Mouse (Mus musculus) lung, postnatal 25 days (tissue): Measurements from ENCODE around the gene Snx15.
A peak's percentile ranks its signal among the peaks of the same experiment; 100 is the strongest.

ENCODE experiments used
- DNase-seq: peaks from one replicate; pipeline ENCODE4 v3.0.0; 2022; ENCODE audit warnings: low spot score

The Snx15 gene

DNA sequence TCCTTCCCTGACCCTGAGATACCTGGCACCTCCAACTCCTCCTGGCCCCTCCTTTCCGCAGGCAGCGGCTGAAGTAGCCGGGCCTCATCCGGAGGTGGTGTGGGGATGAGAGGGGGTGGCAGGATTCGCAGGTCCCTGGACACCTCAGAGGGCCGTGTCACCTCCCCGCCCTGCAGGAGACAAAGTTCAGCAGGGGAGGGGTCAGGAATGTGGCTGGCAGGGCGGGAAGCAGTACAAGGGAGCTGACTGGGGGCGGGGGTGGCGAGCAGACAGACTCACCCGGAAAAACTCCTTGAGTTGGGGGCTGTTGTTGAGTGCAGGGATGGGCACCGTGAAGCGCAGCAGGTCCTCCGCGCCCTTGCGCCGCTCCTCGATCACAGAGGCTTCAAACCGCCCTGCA, 6.3 kb downstream of the Snx15 start:
- DNase-seq: no peak

DNA sequence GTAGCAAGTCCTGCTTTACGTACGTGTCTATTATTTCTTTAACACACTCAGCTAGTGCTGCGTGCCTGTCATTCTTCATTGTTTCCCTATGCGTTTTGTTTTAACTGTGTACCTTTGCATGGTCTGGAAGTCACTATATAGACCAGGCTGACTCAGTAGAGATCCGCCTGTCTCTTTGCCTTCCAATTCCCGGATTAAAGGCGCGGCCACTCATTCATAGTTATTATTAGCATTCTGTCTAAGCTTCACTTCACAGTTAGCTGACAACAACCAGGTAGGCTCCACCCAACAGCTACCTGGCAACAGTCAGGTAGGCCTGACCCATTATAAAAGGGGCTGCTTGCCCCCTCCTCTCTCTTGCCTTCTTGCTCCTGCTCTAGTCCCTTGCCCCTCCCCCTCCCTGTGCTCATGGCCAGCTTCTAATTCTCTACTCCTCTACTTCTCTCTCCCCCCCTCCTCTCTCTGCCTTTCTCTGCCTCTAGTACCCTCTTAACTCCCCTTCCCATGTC, 9.4 kb downstream of the Snx15 start:
- no peak for DNase-seq

DNA sequence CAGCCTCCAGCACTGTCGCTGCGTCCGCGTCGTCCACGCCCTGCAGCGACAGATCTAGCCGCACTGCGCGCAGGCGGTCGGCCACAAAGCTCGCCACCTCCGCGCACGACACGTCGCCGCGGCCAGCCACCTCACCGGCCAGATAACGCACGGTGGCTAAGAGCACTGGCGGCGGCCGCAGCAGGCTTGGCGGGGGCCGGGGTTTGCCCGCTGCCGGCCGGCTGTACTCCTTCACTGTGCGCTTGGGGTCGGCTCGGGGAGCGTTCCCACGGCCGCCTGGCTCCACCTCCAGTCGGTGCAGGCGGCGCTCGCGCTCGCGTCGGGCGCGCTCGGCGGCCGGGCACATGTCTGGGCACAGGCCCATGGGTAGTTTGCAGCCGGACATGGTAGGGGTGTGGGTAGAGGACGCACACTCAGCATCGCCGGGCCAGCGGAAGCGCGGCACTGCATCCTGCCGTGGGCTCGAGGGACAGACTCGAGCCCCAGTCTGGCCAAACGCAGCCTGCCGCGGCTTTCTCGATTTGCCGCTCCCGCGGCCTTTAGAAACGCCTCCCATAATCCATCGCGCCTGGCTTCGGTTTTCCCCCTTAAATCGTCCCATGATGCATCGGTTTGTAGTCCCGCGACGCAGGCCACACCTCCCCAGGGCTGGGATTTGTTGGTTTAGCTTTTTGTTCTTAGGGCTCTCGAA, 10.0 kb downstream of the Snx15 start, which contains the start of gene Sac3d1:
Gene Sac3d1, minus strand, starts transcription at position 665 of the 691 bp plus-strand sequence.
- peak; percentile 92 for DNase-seq

- no peak for DNase-seq
These were observed 10.6 kb downstream of the Snx15 start for GRCm38 (mm10) chr19:6117346-6117985.

DNA sequence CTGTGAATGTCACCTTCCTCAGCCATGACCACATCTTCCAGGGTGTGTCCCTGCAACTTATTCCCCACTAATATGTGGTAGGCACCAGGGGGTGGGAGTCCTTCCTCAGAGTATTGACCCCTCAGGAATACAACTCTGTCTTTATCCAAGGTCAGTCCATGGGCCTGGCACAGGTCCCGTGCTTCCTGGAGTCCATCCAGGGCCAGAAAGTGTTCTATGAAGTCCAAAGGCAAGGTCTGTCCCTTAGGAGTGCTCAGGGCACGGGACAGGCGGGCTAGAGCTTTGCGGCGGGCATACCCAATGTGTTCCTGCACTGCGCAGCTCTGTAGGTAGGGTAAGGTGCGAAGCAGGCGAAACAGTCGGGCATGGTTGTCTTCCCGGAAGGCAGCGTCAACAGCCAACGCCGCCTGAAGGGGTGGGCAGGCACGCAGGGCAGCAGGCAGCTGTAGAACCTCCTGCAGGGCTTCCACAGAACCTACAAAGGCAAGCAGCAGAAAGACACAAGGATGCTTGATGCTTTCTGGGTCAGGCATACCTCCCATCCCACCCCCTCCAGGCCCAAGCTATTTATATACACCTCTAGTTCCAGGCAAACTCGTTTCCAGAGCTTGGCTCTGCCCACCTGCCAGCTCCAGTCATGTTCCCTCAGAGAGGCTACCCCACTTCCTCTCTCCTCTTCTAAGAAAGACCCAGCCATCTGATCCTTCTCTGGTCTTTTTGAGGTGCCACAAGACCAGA, 11.8 kb downstream of the Snx15 start:
- no peak for DNase-seq

- DNase-seq: no peak
These were observed 15.0 kb downstream of the Snx15 start for GRCm38 (mm10) chr19:6113116-6113515.

- DNase-seq: no peak
These were observed 22.5 kb downstream of the Snx15 start, which contains the start of gene Naaladl1 for GRCm38 (mm10) chr19:6105586-6105985. TSS of gene Naaladl1 (plus strand) at chr19:6105782.

DNA sequence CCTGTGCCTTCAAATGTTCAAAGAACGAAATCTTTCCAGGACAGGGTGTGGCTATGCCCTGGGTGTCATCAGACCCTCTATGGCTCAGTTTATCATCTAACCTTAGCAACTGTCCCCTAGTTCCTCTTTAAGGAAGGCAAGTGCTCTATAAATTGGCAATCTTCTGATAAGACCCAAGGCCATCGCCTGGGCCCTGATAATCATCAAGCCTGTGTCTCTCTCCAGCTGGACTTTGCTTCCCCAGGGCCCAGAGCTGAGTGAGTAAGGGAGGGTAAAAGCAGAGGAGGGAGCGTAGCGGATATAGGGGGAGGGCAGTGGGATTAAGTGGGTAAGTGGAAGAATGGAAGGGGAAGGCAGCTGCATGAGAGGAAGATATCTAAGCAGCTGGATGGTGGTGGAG, 23.6 kb downstream of the Snx15 start:
- no peak for DNase-seq

- DNase-seq: no peak
These were observed 25.8 kb downstream of the Snx15 start for GRCm38 (mm10) chr19:6102169-6102853.

DNA sequence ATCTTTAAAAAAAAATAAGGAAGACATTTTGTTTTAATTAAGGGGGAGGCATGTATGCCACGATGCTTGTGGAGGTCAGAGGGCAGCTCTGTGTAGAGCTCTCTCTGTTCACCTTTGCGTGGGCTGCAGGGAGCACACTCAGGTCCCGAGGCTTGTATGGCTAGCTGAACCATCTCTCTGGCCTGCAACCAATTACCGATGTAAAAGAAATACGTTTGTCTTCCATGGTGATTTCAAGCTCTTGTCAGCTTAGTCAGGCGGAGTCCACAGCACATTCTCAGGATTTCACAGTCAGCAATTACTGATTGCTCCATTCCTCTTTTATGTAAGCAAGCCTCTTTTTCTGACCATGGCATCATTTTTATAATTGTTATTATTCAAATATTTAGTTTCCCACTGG, 26.9 kb downstream of the Snx15 start:
- DNase-seq: no peak

DNA sequence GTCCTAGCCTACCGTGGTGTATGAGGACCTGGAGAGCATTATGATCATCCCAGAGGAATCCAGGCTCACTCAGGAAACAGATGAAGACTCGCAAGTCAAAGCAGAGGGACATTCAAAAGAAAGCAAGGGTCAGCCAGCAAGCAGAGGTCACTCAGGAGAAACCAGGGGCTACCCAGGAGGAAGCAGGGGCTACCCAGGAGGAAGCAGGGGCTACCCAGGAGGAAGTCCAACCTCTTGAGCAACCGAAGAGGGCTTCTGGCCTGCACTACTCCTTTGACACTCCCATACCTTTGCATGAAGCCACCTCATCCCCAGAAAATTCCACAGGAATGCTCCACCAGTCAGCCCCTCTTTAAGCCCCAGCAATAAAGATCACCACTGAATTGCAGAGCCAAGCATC, 30.3 kb downstream of the Snx15 start:
- DNase-seq: no peak

DNA sequence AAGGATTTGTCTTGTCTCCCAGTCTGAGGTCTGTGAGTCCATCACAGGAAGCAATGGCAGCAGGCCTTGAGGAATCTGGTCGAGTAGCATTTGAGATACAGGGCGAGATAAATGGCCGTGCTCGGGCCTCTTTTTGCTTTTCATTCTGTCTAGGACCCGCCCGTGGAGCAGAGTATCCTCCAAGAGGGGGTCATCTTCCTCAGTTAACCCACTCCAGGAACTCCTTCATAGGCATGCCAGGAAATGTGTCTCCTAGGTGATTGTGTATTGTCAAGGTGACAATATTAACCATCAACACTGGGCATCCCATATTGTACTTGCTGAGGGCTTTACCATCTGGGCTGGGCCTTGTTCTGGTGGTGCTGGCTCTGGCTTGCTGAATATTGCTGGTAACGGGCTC, 34.0 kb downstream of the Snx15 start, which contains the start of gene AC131692.1:
Gene AC131692.1, plus strand, starts transcription at position 301 of the 400 bp plus-strand sequence.
- no peak for DNase-seq

DNA sequence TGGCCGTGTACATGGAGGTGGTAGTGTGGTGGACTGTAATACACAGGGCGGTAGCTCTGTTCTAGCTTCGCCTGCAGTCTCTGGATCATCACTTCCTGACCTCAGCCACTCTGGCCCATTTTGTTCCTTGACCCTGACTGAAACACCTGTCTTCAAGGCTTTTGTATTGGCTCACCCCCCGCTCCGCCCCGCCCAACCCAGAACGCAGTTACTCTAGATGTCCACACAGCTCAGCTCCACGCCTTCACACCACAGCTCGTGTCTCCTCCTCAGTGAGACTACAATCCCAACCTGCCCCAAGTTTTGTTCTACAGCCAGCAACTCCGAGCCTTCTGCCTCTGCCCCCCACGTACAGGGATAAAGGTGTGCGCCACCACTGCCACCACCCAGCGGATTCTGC, 39.3 kb downstream of the Snx15 start:
- no peak for DNase-seq

DNA sequence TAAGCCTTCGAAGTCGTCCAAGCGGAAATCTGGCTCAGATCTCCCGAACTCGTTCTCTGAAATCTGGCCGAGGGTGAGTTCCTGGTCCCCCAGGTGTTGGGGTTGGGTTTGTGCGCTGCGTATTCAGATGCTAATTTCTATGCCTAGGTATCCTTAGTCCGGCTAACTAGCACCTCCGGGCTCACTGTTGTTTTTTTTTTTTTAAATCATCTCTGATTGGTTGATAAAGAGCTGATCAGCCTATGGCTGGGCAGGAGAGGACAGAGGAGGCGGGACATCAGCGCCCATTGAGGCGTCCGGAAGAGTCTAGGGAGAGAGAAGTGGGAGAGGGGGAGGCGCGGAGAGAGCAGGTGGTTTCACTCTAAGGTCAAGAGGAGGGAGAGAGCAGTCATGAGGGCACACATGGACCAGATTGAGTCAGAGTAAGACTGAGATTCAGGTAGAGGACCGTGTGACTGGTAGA, 42.7 kb downstream of the Snx15 start:
- DNase-seq: peak; percentile 48

GRCm38 (mm10) chr19:6084478-6085248, 43.4 kb downstream of the Snx15 start, which contains the start of the genes Zfpl1 and Cdca5:
TSS of gene Zfpl1 (minus strand) at chr19:6084956.
TSS of gene Cdca5 (plus strand) at chr19:6084983.
- DNase-seq: peak; percentile 97

- no peak for DNase-seq
These were observed 45.9 kb downstream of the Snx15 start, which contains the start of gene Gm28374 for GRCm38 (mm10) chr19:6082156-6082555. TSS of gene Gm28374 (minus strand) at chr19:6082256.

DNA sequence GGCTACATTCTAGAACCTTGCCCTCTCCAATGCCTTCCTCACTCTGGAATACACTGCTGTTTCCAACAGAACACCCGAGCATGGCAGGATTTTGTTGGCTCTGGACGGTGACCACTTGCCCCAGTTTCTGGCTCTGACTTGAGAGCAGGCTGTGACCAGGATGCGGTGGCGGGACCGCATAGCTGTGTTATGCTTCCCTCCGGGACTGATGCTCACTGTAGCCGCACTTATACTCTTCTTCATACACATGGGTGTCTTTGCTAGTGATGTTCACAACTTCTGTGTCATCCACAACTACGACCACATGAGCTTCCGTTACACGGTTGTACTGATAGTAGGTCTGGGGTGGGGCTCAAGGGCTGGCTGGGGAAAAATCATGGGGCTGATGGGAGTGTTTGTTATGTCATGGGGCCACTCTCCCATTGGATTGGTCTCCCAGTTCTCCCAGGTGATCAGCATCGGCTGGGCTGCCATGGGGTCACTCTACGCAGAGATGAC, 48.1 kb downstream of the Snx15 start, which contains the start of gene Tmem262:
Gene Tmem262, plus strand, starts transcription at position 51 of the 498 bp plus-strand sequence.
- DNase-seq: no peak

DNA sequence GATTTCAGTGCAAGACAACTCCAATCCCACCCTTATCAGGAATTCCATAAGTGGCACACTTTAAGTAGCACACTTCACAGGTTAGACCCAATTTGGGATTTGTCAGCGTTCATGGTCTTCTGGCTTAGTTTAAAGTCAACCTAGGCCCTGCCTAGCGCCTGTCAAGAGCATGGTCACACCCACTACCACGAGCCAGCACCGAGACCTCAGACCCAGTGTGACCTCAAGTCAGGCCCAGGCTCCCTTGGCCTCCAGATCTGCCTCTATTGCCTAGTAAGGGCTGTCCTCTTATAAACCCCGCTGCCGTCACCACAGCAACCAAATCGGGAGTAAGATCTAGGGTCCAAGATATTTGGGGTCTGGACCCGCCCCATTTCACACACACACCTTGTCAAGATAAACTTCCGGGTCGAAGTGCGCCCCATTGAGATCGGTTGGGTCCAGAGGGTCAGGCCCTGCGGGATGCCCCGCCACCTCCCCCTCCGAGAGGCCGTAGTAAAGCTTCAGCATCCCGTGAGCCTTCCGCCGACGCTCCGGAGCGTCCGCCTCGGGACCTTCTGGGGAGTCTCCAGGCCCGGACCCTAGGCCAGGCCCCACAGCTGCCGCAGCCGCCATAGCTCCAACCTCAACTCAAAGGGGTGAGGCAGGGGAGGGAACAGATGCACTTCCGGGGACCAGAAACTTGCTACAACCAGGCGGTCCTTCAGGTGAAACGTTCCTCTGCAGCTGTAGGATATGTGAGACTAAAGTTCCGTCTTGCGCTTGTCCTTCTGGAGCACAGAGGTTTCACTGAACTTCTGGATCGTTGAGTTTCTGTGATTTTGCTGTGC, 51.3 kb downstream of the Snx15 start, which contains the start of gene Vps51:
Gene Vps51, minus strand, starts transcription at position 668 of the 830 bp plus-strand sequence.
- DNase-seq: peak; percentile 90

DNA sequence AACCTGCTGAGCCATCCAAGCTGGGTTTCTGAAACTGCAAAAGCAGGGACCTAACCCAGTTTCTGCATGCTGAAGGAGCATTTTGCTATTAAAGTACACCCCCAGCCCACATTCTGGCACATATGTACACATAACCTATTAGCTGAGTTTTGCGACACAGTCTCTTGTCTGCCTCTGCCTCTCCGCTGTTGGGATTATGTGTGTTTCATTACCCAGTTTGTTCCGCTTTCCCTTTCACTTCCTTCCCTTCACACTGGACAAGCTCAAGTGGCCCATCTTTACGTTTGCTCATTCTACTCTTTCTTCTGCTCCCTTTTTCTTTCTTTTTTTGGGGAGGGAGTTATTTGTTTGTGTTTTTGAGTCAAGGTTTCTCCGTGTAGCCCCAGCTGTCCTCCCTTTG, 54.2 kb downstream of the Snx15 start:
- no peak for DNase-seq

GRCm38 (mm10) chr19:6071261-6071660, 56.8 kb downstream of the Snx15 start:
- DNase-seq: no peak
